Mouse (Mus musculus): ENCODE measurements around the gene Usf3. TPM values are rescaled to one million over a fixed set of nuclear protein-coding genes. Genes with fewer than 3 reads are reported as not detected.
A peak's percentile ranks its signal among the peaks of the same experiment; 100 is the strongest.

The Usf3 gene
- polyA plus RNA-seq, 1 experiment = 10.9 TPM

DNA sequence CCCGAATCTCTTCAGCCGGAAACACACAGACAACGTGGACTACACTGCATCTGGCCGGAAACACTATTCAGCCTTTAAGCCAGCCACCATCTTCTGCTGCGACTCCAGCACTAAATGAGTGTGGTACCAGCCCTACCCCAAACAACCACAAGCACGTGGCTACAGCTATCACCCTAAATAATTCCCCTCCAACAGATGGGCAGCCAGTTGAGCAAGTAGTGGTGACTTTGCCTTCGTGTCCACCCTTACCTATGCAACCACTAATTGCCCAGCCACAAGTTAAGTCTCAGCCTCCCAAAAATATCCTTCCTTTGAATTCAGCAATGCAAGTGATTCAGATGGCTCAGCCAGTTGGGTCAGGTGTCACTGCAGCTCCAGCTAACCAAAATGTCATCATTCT, 43.4 kb downstream of the Usf3 start:
- 95% methylated on average over 7 of the region's 7 CpGs for WGBS
- Histone ChIP-seq H3K4me1 (ENCODE audit: control insufficient read depth, insufficient read depth, low read length) (no peaks in the 10 kb centered on the region), H3K4me3 (replicated peaks; ENCODE audit: extremely low read depth, low read depth, low read length) (no peak overlapping the region)
- no peak for DNase-seq
- TF ChIP-seq POLR2A (IDR thresholded peaks at IDR 0.05; ENCODE audit: borderline replicate concordance, extremely low read depth, low read depth, low read length) (no peak), CTCF (IDR thresholded peaks at IDR 0.05; ENCODE audit: insufficient read depth, low read length) (no peak)

DNA sequence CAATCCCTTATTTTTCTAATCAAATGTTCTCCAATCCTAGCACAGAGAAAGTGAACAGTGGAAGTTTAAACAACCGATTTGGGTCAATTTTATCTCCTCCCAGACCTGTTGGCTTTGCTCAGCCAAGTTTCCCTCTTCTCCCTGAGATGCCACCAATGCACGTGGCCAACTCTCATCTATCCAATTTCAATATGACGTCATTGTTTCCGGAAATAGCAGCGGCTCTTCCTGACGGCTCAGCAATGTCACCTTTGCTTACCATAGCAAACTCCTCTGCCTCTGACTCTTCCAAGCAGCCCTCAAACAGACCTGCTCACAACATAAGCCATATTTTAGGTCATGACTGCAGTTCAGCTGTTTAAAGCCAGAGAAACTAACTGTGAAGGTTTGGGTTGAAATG, 48.4 kb downstream of the Usf3 start:
- no peaks in the 10 kb centered on the region for H3K4me1 ChIP-seq (ENCODE audit: control insufficient read depth, insufficient read depth, low read length)
- DNase-seq = no peak
- TF ChIP-seq CTCF (IDR thresholded peaks at IDR 0.05; ENCODE audit: insufficient read depth, low read length) (no peak), POLR2A (IDR thresholded peaks at IDR 0.05; ENCODE audit: borderline replicate concordance, extremely low read depth, low read depth, low read length) (no peak)
- WGBS = 52% methylated on average over 6 of the region's 6 CpGs
- no peak overlapping the region for H3K4me3 ChIP-seq (replicated peaks; ENCODE audit: extremely low read depth, low read depth, low read length)

- WGBS = 84% methylated on average over 13 of the region's 13 CpGs
- H3K4me3 ChIP-seq (replicated peaks; ENCODE audit: extremely low read depth, low read depth, low read length) = no peak overlapping the region
- DNase-seq = no peak
- no peaks in the 10 kb centered on the region for H3K4me1 ChIP-seq (ENCODE audit: control insufficient read depth, insufficient read depth, low read length)
- TF ChIP-seq CTCF (IDR thresholded peaks at IDR 0.05; ENCODE audit: insufficient read depth, low read length) = no peak
- TF ChIP-seq POLR2A (IDR thresholded peaks at IDR 0.05; ENCODE audit: borderline replicate concordance, extremely low read depth, low read depth, low read length) = no peak
Observed at GRCm38 (mm10) chr16:44226706-44227291, 53.8 kb downstream of the Usf3 start.

- DNase-seq = no peak
- 76% methylated on average over 7 of the region's 7 CpGs for WGBS
- no peak for TF ChIP-seq CTCF (IDR thresholded peaks at IDR 0.05; ENCODE audit: insufficient read depth, low read length)
Observed at GRCm38 (mm10) chr16:44233019-44233418, 60.0 kb downstream of the Usf3 start.

DNA sequence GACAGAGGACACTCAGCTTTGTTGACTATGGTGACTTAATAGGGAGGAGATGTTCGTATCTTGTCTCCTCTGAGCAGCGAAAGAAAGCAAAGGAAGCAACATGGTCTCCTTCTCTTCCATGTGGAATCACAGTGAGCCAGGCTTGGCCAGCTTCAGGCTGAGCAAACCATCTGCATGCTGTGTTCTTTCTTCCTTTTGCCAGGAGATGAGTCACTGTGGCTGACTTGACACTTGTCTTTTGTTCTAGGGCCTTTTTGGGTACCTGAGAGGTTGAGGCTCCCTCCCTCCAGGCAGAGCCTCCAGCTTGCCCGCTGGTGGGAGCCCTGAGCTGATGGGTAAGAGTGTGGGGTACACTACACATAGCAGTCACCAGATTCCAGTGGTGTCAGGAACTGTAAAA, 64.8 kb downstream of the Usf3 start:
- TF ChIP-seq CTCF (IDR thresholded peaks at IDR 0.05; ENCODE audit: insufficient read depth, low read length) (no peak), POLR2A (IDR thresholded peaks at IDR 0.05; ENCODE audit: borderline replicate concordance, extremely low read depth, low read depth, low read length) (no peak)
- H3K4me3 ChIP-seq (replicated peaks; ENCODE audit: extremely low read depth, low read depth, low read length) = no peak overlapping the region
- H3K4me1 ChIP-seq (ENCODE audit: control insufficient read depth, insufficient read depth, low read length) = no peaks in the 10 kb centered on the region
- no peak for DNase-seq
- WGBS = 76% methylated on average over 3 of the region's 3 CpGs

More at GRCm38 (mm10) chr16:44233019-44233418, 60.0 kb downstream of the Usf3 start:
- no peak overlapping the region for H3K4me3 ChIP-seq (replicated peaks; ENCODE audit: extremely low read depth, low read depth, low read length)
- H3K4me1 ChIP-seq (ENCODE audit: control insufficient read depth, insufficient read depth, low read length) = no peaks in the 10 kb centered on the region

- no peaks in the 10 kb centered on the region for H3K4me1 ChIP-seq (ENCODE audit: control insufficient read depth, insufficient read depth, low read length)
- DNase-seq = no peak
- no peak overlapping the region for H3K4me3 ChIP-seq (replicated peaks; ENCODE audit: extremely low read depth, low read depth, low read length)
- 45% methylated on average over 10 of the region's 10 CpGs for WGBS
- TF ChIP-seq CTCF (IDR thresholded peaks at IDR 0.05; ENCODE audit: insufficient read depth, low read length) = no peak
- no peak for TF ChIP-seq POLR2A (IDR thresholded peaks at IDR 0.05; ENCODE audit: borderline replicate concordance, extremely low read depth, low read depth, low read length)
Observed at GRCm38 (mm10) chr16:44238835-44239263, 65.8 kb downstream of the Usf3 start.

- Histone ChIP-seq H3K4me3 (replicated peaks; ENCODE audit: extremely low read depth, low read depth, low read length) (no peak overlapping the region), H3K4me1 (ENCODE audit: control insufficient read depth, insufficient read depth, low read length) (no peaks in the 10 kb centered on the region)
- 52% methylated on average over 8 of the region's 8 CpGs for WGBS
- TF ChIP-seq POLR2A (IDR thresholded peaks at IDR 0.05; ENCODE audit: borderline replicate concordance, extremely low read depth, low read depth, low read length) = no peak
- TF ChIP-seq CTCF (IDR thresholded peaks at IDR 0.05; ENCODE audit: insufficient read depth, low read length) = no peak
- no peak for DNase-seq
Observed at GRCm38 (mm10) chr16:44240406-44240805, 67.4 kb downstream of the Usf3 start.

DNA sequence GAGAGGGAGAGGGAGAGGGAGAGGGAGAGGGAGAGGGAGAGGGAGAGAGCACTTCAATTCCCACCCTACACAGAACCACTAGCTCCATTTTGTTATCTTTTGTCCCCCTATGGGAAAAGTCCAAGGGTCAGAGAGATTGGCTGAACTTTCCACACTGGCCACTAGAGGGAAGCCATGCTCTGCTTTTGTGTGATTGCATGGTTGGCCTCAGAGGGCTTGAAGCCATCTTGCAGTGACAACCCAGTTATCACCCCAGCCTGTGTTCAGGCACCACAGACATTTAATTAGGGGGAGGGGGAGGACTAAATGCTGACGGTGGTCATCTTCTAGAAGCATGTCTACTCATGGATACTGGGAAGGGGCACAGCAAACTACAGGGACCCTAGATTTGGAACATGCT, 69.6 kb downstream of the Usf3 start:
- Histone ChIP-seq H3K4me3 (replicated peaks; ENCODE audit: extremely low read depth, low read depth, low read length) (no peak overlapping the region), H3K4me1 (ENCODE audit: control insufficient read depth, insufficient read depth, low read length) (no peaks in the 10 kb centered on the region)
- 0% methylated on average over 1 of the region's 1 CpGs for WGBS
- DNase-seq = peak; percentile 64
- peak; percentile 92 for TF ChIP-seq CTCF (IDR thresholded peaks at IDR 0.05; ENCODE audit: insufficient read depth, low read length)
- TF ChIP-seq POLR2A (IDR thresholded peaks at IDR 0.05; ENCODE audit: borderline replicate concordance, extremely low read depth, low read depth, low read length) = no peak

DNA sequence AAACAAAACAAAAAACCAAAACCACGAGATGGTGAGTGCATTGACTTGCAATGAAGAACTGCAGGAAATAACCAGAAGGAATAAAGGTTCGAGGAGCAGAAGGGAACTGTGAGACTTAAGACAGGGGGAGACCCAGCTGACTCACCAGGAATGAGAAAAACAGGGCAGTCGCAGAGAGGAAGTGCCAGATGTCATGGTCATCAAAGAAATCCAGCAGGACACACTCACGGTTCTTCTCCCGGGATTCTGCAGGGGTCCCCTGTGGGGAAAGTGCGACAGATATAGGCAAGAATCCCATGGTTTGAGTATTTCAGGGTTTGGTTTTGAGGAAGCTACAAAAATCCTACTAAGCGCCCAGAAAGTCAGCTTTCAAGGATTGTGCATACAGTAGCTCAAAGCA, 70.3 kb downstream of the Usf3 start:
- Histone ChIP-seq H3K4me3 (replicated peaks; ENCODE audit: extremely low read depth, low read depth, low read length) (no peak overlapping the region), H3K4me1 (ENCODE audit: control insufficient read depth, insufficient read depth, low read length) (no peaks in the 10 kb centered on the region)
- DNase-seq = no peak
- WGBS = 60% methylated on average over 7 of the region's 7 CpGs
- no peak for TF ChIP-seq POLR2A (IDR thresholded peaks at IDR 0.05; ENCODE audit: borderline replicate concordance, extremely low read depth, low read depth, low read length)
- no peak for TF ChIP-seq CTCF (IDR thresholded peaks at IDR 0.05; ENCODE audit: insufficient read depth, low read length)

DNA sequence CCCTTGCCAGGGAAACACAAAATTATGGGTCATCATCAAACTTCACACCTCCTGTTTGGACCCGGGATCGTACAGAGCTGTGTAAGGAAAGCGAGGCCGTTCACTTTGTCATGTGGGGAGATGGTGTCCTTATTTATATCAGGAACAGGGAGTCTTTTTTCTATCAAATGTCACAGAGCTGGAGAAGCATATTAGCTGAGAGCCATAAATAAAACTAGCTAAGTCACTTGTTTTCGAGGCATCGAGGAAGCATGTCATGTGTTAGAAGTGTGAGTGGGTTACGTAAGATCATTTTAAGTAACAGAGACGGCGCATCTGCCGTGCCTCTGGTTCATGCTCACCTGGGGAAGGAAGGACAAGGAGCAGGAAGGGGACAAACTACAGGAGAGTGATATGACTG, 76.9 kb downstream of the Usf3 start:
- TF ChIP-seq CTCF (IDR thresholded peaks at IDR 0.05; ENCODE audit: insufficient read depth, low read length) (no peak), POLR2A (IDR thresholded peaks at IDR 0.05; ENCODE audit: borderline replicate concordance, extremely low read depth, low read depth, low read length) (no peak)
- WGBS = 77% methylated on average over 10 of the region's 10 CpGs
- DNase-seq = no peak
- Histone ChIP-seq H3K4me3 (replicated peaks; ENCODE audit: extremely low read depth, low read depth, low read length) (no peak overlapping the region), H3K4me1 (ENCODE audit: control insufficient read depth, insufficient read depth, low read length) (no peaks in the 10 kb centered on the region)

Data from lung, adult 2 months (tissue).